Comparison of ENCODE assay signal across 9 mouse cellular contexts in genomic region chr6:21213865-21214672, GRCm38 (mm10). TPM values are rescaled to one million over a fixed set of nuclear protein-coding genes. Genes with fewer than 3 reads are reported as not detected.
DNase-seq lines count a peak whose midpoint lies in the region.
"Had no signal": no experiment of that assay in that cellular context is flagged by ENCODE, and none has a peak within 500 bp of the region (broad histone marks: within the 10 kb centered on the region; RNA-seq: fewer than 3 reads in every experiment).

No protein-coding gene starts in this region.

- DNase-seq in Muller cell, postnatal 12 days (ENCODE audit: inconsistent ontology term): peak; percentile 62
- peak; percentile 79 for DNase-seq in brain, embryonic 18.5 days (ENCODE audit: low read depth, low spot score)
- peak; percentile 11 for DNase-seq in fat pad, adult 2 months (ENCODE audit: extremely low read depth, low read depth, low spot score)
- peak; percentile 73 for DNase-seq in hindbrain, embryonic 10.5 days (ENCODE audit: low spot score)
- peak; percentile 61 to 84 for DNase-seq in layer of hippocampus, adult 8-10 months (ENCODE audit: low spot score in 2 of 2)
- peak; percentile 53 for DNase-seq in lung, postnatal 10 days
- DNase-seq in right cerebral cortex, postnatal 10 days (ENCODE audit: low spot score in 2 of 2): peak; percentile 87 to 90
- DNase-seq in spleen, adult 18-20 months: no peak

- H3K4me3 ChIP-seq in hindbrain, embryonic 10.5 days: peak overlapping the region; percentile 80
- H3K4me3 ChIP-seq: myocyte had no signal

- peak overlapping the region; percentile 83 for H3K27ac ChIP-seq in hindbrain, embryonic 10.5 days

- no peaks in the 10 kb centered on the region for H3K36me3 ChIP-seq in hindbrain, embryonic 10.5 days

- H3K27me3 ChIP-seq in hindbrain, embryonic 10.5 days (ENCODE audit: insufficient read depth, poor library complexity, severe bottlenecking): peaks cover 22% of the 10 kb centered on the region

- no peaks in the 10 kb centered on the region for H3K9me3 ChIP-seq in hindbrain, embryonic 10.5 days

- peaks cover 3% of the 10 kb centered on the region; the same call in 1 of the 2 replicates for H3K4me1 ChIP-seq in hindbrain, embryonic 10.5 days (replicated peaks)

- 2% methylated on average over 29 of the region's 29 CpGs for WGBS in hindbrain, embryonic 10.5 days

RNA-seq across cellular contexts. Expression of gene Kcnd2, which starts 1.2 kb away (rescaled TPM):
- 0.16 and 0.84 TPM in 2 replicates for polyA plus RNA-seq in hindbrain, embryonic 10.5 days (2016; fragmentation: Nextera tagmentation; extraction: Ambion mirVana)
- 10 to 100 TPM; 84.9 to 96.6 (median 90.3) TPM for total RNA-seq in layer of hippocampus, adult 8-10 months (2022)
- polyA plus RNA-seq: myocyte had no signal

Comparison
In these comparisons a context has a peak if more than half of its experiments do, and no peak if none do; other contexts are left out.
1. DNase-seq: peak in Muller cell, postnatal 12 days (single experiment), brain, embryonic 18.5 days (single experiment), fat pad, adult 2 months (single experiment), hindbrain, embryonic 10.5 days (single experiment), layer of hippocampus, adult 8-10 months (2 of 2), lung, postnatal 10 days (single experiment) and right cerebral cortex, postnatal 10 days (2 of 2); none in spleen, adult 18-20 months (0 of 2).